Mouse (Mus musculus): ENCODE measurements around the gene Adra1b. TPM values are rescaled to one million over a fixed set of nuclear protein-coding genes. Genes with fewer than 3 reads are reported as not detected.
A peak's percentile ranks its signal among the peaks of the same experiment; 100 is the strongest.

Gene Adra1b
- polyA plus RNA-seq, 1 experiment from 2014 or later = 0.55 TPM

- Histone ChIP-seq H3K36me3 (ENCODE audit: control insufficient read depth, insufficient read depth, low read length) (no peaks in the 10 kb centered on the region), H3K9ac (ENCODE audit: low read depth, low read length) (no peak overlapping the region), H3K4me2 (no peak overlapping the region), H3K27ac (ENCODE audit: low read depth, low read length) (no peak overlapping the region), H3K4me3 (ENCODE audit: low read depth, low read length) (no peak overlapping the region), H3K9me3 (ENCODE audit: control insufficient read depth, low read length) (no peaks in the 10 kb centered on the region), H3K27me3 (replicated peaks; ENCODE audit: control insufficient read depth, insufficient read depth, low read length) (no peaks in the 10 kb centered on the region), H3K4me1 (replicated peaks; ENCODE audit: control insufficient read depth, insufficient read depth, low read length) (no peaks in the 10 kb centered on the region)
- DNase-seq (ENCODE audit: low spot score) (no peak), ATAC-seq (replicated peaks; ENCODE audit: low FRiP score) (no peak)
- WGBS = 42% methylated on average over 5 of the region's 5 CpGs
These were observed 28.7 kb upstream of the Adra1b start for GRCm38 (mm10) chr11:43929706-43930105.

DNA sequence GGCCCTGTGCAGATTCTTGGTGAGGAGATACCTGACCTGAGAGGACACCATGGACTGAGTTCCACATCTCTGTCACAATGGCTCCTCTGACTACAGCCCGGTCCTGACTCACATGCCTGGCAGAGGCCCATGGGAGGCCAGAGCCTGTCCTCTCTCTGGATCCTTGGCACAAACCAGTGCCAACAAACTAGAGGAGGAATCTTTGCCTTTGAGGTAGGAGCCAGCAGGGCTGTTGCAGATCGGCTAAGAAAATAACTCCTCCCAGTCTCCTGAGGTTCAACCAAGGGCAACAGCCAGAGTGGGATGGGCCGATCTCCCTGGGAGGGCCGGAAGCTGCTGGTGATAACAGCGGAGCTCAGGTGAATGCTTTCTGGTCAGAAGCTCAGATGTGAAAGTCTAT lies 28.2 kb upstream of the Adra1b start:
- WGBS = 38% methylated on average over 5 of the region's 5 CpGs

GRCm38 (mm10) chr11:43927133-43927815 lies 26.3 kb upstream of the Adra1b start:
- 64% methylated on average over 8 of the region's 8 CpGs for WGBS
- Histone ChIP-seq H3K27me3 (replicated peaks; ENCODE audit: control insufficient read depth, insufficient read depth, low read length) (no peaks in the 10 kb centered on the region), H3K9me3 (ENCODE audit: control insufficient read depth, low read length) (no peaks in the 10 kb centered on the region), H3K4me2 (no peak overlapping the region), H3K27ac (ENCODE audit: low read depth, low read length) (no peak overlapping the region), H3K4me3 (ENCODE audit: low read depth, low read length) (no peak overlapping the region), H3K9ac (ENCODE audit: low read depth, low read length) (no peak overlapping the region), H3K4me1 (replicated peaks; ENCODE audit: control insufficient read depth, insufficient read depth, low read length) (no peaks in the 10 kb centered on the region), H3K36me3 (ENCODE audit: control insufficient read depth, insufficient read depth, low read length) (no peaks in the 10 kb centered on the region)
- ATAC-seq (replicated peaks; ENCODE audit: low FRiP score) (no peak), DNase-seq (ENCODE audit: low spot score) (no peak)

More for the DNA sequence above, 28.2 kb upstream of the Adra1b start:
- Histone ChIP-seq H3K4me1 (replicated peaks; ENCODE audit: control insufficient read depth, insufficient read depth, low read length) (no peaks in the 10 kb centered on the region), H3K27ac (ENCODE audit: low read depth, low read length) (no peak overlapping the region), H3K4me2 (no peak overlapping the region), H3K36me3 (ENCODE audit: control insufficient read depth, insufficient read depth, low read length) (no peaks in the 10 kb centered on the region), H3K9ac (ENCODE audit: low read depth, low read length) (no peak overlapping the region), H3K4me3 (ENCODE audit: low read depth, low read length) (no peak overlapping the region), H3K9me3 (ENCODE audit: control insufficient read depth, low read length) (no peaks in the 10 kb centered on the region), H3K27me3 (replicated peaks; ENCODE audit: control insufficient read depth, insufficient read depth, low read length) (no peaks in the 10 kb centered on the region)
- ATAC-seq (replicated peaks; ENCODE audit: low FRiP score) (no peak), DNase-seq (ENCODE audit: low spot score) (no peak)

DNA sequence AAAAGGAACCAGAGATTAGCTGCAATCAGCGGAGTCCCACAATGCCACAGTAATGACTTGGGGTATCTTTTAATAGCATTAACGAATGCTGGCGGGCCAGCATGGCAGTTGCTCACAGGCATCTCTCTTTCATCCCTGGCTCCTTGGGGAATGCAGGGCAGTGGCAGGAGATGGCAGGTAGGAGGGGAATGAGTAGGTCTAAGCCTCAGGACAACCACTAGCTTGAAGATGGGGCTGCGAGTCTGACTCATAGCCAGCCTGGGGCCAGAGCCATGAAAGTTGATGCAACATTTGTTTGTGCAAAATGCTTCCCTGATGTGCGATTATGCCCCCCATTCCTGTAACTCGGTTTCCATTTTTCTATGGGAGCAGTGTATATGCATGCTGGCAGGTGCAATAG lies 25.2 kb upstream of the Adra1b start:
- no peaks in the 10 kb centered on the region for H3K4me1 ChIP-seq (replicated peaks; ENCODE audit: control insufficient read depth, insufficient read depth, low read length)
- H3K9me3 ChIP-seq (ENCODE audit: control insufficient read depth, low read length) = no peaks in the 10 kb centered on the region
- DNase-seq (ENCODE audit: low spot score) (no peak), ATAC-seq (replicated peaks; ENCODE audit: low FRiP score) (no peak)
- 57% methylated on average over 6 of the region's 6 CpGs for WGBS
- no peaks in the 10 kb centered on the region for H3K36me3 ChIP-seq (ENCODE audit: control insufficient read depth, insufficient read depth, low read length)
- H3K27me3 ChIP-seq (replicated peaks; ENCODE audit: control insufficient read depth, insufficient read depth, low read length) = no peaks in the 10 kb centered on the region
- H3K4me2 ChIP-seq = no peak overlapping the region
- H3K4me3 ChIP-seq (ENCODE audit: low read depth, low read length) = no peak overlapping the region
- H3K9ac ChIP-seq (ENCODE audit: low read depth, low read length) = no peak overlapping the region
- H3K27ac ChIP-seq (ENCODE audit: low read depth, low read length) = no peak overlapping the region

DNA sequence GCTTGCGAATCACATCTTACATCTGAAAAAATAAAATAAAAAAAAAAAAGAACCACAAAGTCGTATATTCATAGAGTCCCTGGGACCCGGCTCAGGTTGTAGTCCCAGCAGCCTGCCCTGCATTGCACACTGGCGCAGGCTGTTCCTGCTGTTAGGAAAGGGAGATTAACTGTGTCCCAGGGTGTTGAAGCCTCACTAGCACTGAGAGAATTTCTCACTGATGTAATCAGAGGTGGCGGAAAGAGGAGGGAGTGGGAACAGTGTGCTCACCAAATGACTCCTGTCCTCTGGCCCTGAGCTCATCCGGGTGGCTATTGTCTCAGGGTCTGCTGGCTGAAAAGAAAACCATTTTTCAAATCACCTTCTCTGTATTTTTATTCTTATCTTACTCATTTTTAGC lies 24.6 kb upstream of the Adra1b start:
- ATAC-seq (replicated peaks; ENCODE audit: low FRiP score) (no peak), DNase-seq (ENCODE audit: low spot score) (no peak)
- WGBS = 51% methylated on average over 6 of the region's 6 CpGs
- Histone ChIP-seq H3K9ac (ENCODE audit: low read depth, low read length) (no peak overlapping the region), H3K36me3 (ENCODE audit: control insufficient read depth, insufficient read depth, low read length) (no peaks in the 10 kb centered on the region), H3K27ac (ENCODE audit: low read depth, low read length) (no peak overlapping the region), H3K4me3 (ENCODE audit: low read depth, low read length) (no peak overlapping the region), H3K4me1 (replicated peaks; ENCODE audit: control insufficient read depth, insufficient read depth, low read length) (no peaks in the 10 kb centered on the region), H3K9me3 (ENCODE audit: control insufficient read depth, low read length) (no peaks in the 10 kb centered on the region), H3K27me3 (replicated peaks; ENCODE audit: control insufficient read depth, insufficient read depth, low read length) (no peaks in the 10 kb centered on the region), H3K4me2 (no peak overlapping the region)

- H3K4me3 ChIP-seq (ENCODE audit: low read depth, low read length) = no peak overlapping the region
- H3K4me2 ChIP-seq = no peak overlapping the region
- DNase-seq (ENCODE audit: low spot score) (no peak), ATAC-seq (replicated peaks; ENCODE audit: low FRiP score) (no peak)
- no peaks in the 10 kb centered on the region for H3K36me3 ChIP-seq (ENCODE audit: control insufficient read depth, insufficient read depth, low read length)
- no peak overlapping the region for H3K9ac ChIP-seq (ENCODE audit: low read depth, low read length)
- H3K4me1 ChIP-seq (replicated peaks; ENCODE audit: control insufficient read depth, insufficient read depth, low read length) = no peaks in the 10 kb centered on the region
- H3K9me3 ChIP-seq (ENCODE audit: control insufficient read depth, low read length) = no peaks in the 10 kb centered on the region
- 60% methylated on average over 2 of the region's 2 CpGs for WGBS
- no peak overlapping the region for H3K27ac ChIP-seq (ENCODE audit: low read depth, low read length)
- H3K27me3 ChIP-seq (replicated peaks; ENCODE audit: control insufficient read depth, insufficient read depth, low read length) = no peaks in the 10 kb centered on the region
These were observed 20.7 kb upstream of the Adra1b start for GRCm38 (mm10) chr11:43921701-43922100.

DNA sequence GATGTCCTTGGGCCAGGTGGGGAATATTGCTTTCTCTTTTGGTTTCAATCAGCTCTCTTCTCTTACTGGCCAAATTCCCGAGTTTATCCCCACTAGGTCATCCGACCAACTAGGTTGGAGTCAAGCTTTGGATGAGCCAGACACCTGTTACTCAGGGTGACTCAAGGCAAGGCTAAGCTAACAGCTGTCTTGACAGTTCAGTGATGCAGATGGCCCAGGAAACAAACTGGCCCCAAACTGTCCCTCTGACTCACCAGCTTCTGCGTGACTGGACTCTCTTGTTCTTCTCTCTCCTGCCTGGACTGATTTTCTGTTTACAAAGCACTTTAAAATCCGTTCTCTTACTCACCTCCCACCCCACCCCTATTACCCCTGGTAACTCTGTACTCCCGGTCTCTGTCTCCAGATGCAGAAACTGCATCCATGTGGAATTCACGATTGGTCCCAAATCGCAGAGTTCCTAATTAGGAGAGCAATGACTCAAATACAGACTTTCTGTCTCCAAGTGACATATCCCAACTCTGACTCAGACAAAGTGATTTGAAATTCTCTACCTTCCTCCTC lies 18.6 kb upstream of the Adra1b start:
- Histone ChIP-seq H3K9me3 (ENCODE audit: control insufficient read depth, low read length) (no peaks in the 10 kb centered on the region), H3K36me3 (ENCODE audit: control insufficient read depth, insufficient read depth, low read length) (no peaks in the 10 kb centered on the region), H3K27me3 (replicated peaks; ENCODE audit: control insufficient read depth, insufficient read depth, low read length) (no peaks in the 10 kb centered on the region), H3K4me1 (replicated peaks; ENCODE audit: control insufficient read depth, insufficient read depth, low read length) (no peaks in the 10 kb centered on the region), H3K4me3 (ENCODE audit: low read depth, low read length) (no peak overlapping the region), H3K4me2 (no peak overlapping the region), H3K9ac (ENCODE audit: low read depth, low read length) (no peak overlapping the region), H3K27ac (ENCODE audit: low read depth, low read length) (no peak overlapping the region)
- ATAC-seq (replicated peaks; ENCODE audit: low FRiP score) (no peak), DNase-seq (ENCODE audit: low spot score) (no peak)
- WGBS = 70% methylated on average over 7 of the region's 7 CpGs

GRCm38 (mm10) chr11:43914552-43915447 lies 13.8 kb upstream of the Adra1b start:
- Histone ChIP-seq H3K36me3 (ENCODE audit: control insufficient read depth, insufficient read depth, low read length) (no peaks in the 10 kb centered on the region), H3K9me3 (ENCODE audit: control insufficient read depth, low read length) (no peaks in the 10 kb centered on the region), H3K4me1 (replicated peaks; ENCODE audit: control insufficient read depth, insufficient read depth, low read length) (no peaks in the 10 kb centered on the region), H3K27ac (ENCODE audit: low read depth, low read length) (no peak overlapping the region), H3K27me3 (replicated peaks; ENCODE audit: control insufficient read depth, insufficient read depth, low read length) (no peaks in the 10 kb centered on the region), H3K4me2 (no peak overlapping the region), H3K4me3 (ENCODE audit: low read depth, low read length) (no peak overlapping the region), H3K9ac (ENCODE audit: low read depth, low read length) (no peak overlapping the region)
- ATAC-seq (replicated peaks; ENCODE audit: low FRiP score) (peak; percentile 36; the same call in 1 of the 2 replicates), DNase-seq (ENCODE audit: low spot score) (no peak)
- 56% methylated on average over 12 of the region's 12 CpGs for WGBS
